Mouse (Mus musculus) heart, embryonic 14.5 days (tissue): ENCODE results near the gene Scarb1. TPM values are rescaled to one million over a fixed set of nuclear protein-coding genes. Genes with fewer than 3 reads are reported as not detected.

Experiments
- ATAC-seq: fragments of 200-750 bp; cut with Nextera tagmentation; 2 replicates; pipeline ENCODE4 v1.8.0; 2017; ENCODE audit warnings: low read depth, moderate TSS enrichment; ENCODE audit not compliant: insufficient number of reproducible peaks, insufficient read depth, low FRiP score
- H3K27ac ChIP-seq, 2 experiments: fragments of 200-500 bp in 1 of 2; fragments of 300-500 bp in 1 of 2; sonication (generic) in 1 of 2; replicated peaks in 1 of 2; 2 replicates each; pipeline ENCODE4 v1.5.1; 2012 to 2014; ENCODE audit warnings: low read depth in 2 of 2, low read length in 2 of 2, control low read depth in 1 of 2, mild to moderate bottlenecking in 1 of 2, mixed read lengths in 1 of 2; ENCODE audit not compliant: control insufficient read depth in 1 of 2, insufficient read depth in 1 of 2
- H3K27me3 ChIP-seq: fragments of 300-500 bp; sonication (generic); 2 replicates; pipeline ENCODE4 v1.6.1; 2014; ENCODE audit warnings: mild to moderate bottlenecking, low read length, control low read depth; ENCODE audit not compliant: control insufficient read depth, insufficient read depth
- H3K36me3 ChIP-seq: fragments of 300-500 bp; sonication (generic); 2 replicates; pipeline ENCODE4 v1.6.1; 2014; ENCODE audit warnings: mild to moderate bottlenecking, control low read depth, low read length, mixed read lengths; ENCODE audit not compliant: control insufficient read depth, insufficient read depth
- H3K4me1 ChIP-seq, 2 experiments: fragments of 200-500 bp in 1 of 2; fragments of 300-500 bp in 1 of 2; sonication (generic) in 1 of 2; 2 replicates each; pipeline ENCODE4 v1.6.1; 2012 to 2014; ENCODE audit warnings: low read length in 2 of 2, control low read depth in 1 of 2, mixed read lengths in 1 of 2; ENCODE audit not compliant: control insufficient read depth in 2 of 2, insufficient read depth in 2 of 2
- H3K4me2 ChIP-seq: fragments of 300-500 bp; sonication (generic); 2 replicates; pipeline ENCODE4 v1.6.1; 2014; ENCODE audit warnings: mild to moderate bottlenecking, low read length
- H3K4me3 ChIP-seq, 2 experiments: fragments of 200-500 bp in 1 of 2; fragments of 300-500 bp in 1 of 2; sonication (generic) in 1 of 2; 2 replicates each; pipeline ENCODE4 v1.5.1; 2012 to 2014; ENCODE audit warnings: low read length in 2 of 2, mild to moderate bottlenecking in 2 of 2, control low read depth in 1 of 2, low read depth in 1 of 2, moderate library complexity in 1 of 2; ENCODE audit not compliant: control insufficient read depth in 1 of 2, insufficient read depth in 1 of 2
- H3K9ac ChIP-seq: fragments of 300-500 bp; sonication (generic); 2 replicates; pipeline ENCODE4 v1.6.1; 2014; ENCODE audit warnings: mild to moderate bottlenecking, low read length
- H3K9me3 ChIP-seq: fragments of 300-500 bp; sonication (generic); 2 replicates; pipeline ENCODE4 v1.6.1; 2016; ENCODE audit warnings: low read length, control low read depth; ENCODE audit not compliant: control insufficient read depth
- WGBS: fragments of 180-500 bp; shearing (Covaris S2); extraction: QIAGEN DNeasy Blood & Tissue Kit; methylation state at CpG from one replicate; pipeline ENCODE4 v1.1.7; 2014; 5-methylcytosine and 5-hydroxymethylcytosine counted together
- polyA plus RNA-seq: library from polyadenylated mRNA; unstranded; fragments of >200 nt; fragmentation: Nextera tagmentation; extraction: Ambion mirVana; gene quantifications from 2 replicates; pipeline ENCODE4 v1.2.1, GENCODE M21; 2014

Gene Scarb1
- polyA plus RNA-seq, 1 experiment from 2014 or later: 61.6 TPM

- no peak for ATAC-seq
- H3K4me2 ChIP-seq: no peak overlapping the region
- no peaks in the 10 kb centered on the region for H3K27me3 ChIP-seq
- no peak overlapping the region for H3K27ac ChIP-seq
- no peak overlapping the region for H3K4me3 ChIP-seq
- H3K9me3 ChIP-seq: no peaks in the 10 kb centered on the region
- no peak overlapping the region for H3K9ac ChIP-seq
- H3K4me1 ChIP-seq: peaks cover 17 to 38% of the 10 kb centered on the region in 2 experiments
- H3K36me3 ChIP-seq: no peaks in the 10 kb centered on the region
- 69% methylated on average over 1 of the region's 1 CpGs for WGBS
Observed at GRCm38 (mm10) chr5:125315110-125315509, 25.8 kb downstream of the Scarb1 start.

GRCm38 (mm10) chr5:125313991-125314390 is 26.9 kb downstream of the Scarb1 start:
- H3K4me1 ChIP-seq: peaks cover 12 to 28% of the 10 kb centered on the region in 2 experiments

DNA sequence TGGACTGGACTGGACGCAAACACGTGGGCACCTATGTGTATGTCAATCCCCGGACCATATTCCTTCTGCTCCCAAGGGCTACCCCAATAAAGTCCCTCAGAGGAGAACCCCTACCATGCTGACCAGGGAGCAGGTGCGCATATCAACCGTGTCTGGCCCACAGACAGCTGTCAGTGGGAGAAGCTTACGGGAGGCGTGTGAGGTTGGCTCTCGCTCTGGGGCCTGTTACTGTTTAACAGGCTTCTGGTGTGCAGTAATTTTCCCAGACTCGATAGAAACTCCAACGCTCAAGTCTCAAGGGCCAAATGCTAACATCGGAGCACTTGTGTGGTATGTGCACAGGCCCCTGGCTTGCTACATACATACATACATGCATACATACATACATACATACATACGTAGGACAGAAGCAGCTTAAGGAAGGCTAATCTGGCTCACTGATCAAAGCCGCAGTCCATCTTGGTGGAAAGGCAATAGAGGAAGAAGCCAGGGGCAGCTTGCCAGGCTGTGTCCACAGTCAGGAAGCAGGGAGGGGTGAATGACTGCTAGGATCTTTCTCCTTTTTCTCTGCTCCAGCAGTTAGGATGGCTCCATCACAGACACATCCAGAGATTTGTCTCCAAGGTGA is 27.8 kb downstream of the Scarb1 start:
- Histone ChIP-seq H3K27ac (no peak overlapping the region), H3K36me3 (no peaks in the 10 kb centered on the region), H3K4me1 (peaks cover 12 to 26% of the 10 kb centered on the region in 2 experiments), H3K9ac (no peak overlapping the region), H3K4me3 (no peak overlapping the region), H3K4me2 (no peak overlapping the region), H3K9me3 (no peaks in the 10 kb centered on the region), H3K27me3 (no peaks in the 10 kb centered on the region)
- WGBS: 88% methylated on average over 13 of the region's 13 CpGs
- no peak for ATAC-seq

More at GRCm38 (mm10) chr5:125313991-125314390, 26.9 kb downstream of the Scarb1 start:
- Histone ChIP-seq H3K27me3 (no peaks in the 10 kb centered on the region), H3K9me3 (no peaks in the 10 kb centered on the region), H3K36me3 (no peaks in the 10 kb centered on the region), H3K27ac (no peak overlapping the region), H3K4me2 (no peak overlapping the region), H3K4me3 (no peak overlapping the region), H3K9ac (no peak overlapping the region)
- WGBS: 72% methylated on average over 11 of the region's 11 CpGs
- no peak for ATAC-seq

GRCm38 (mm10) chr5:125310986-125311385 is 29.9 kb downstream of the Scarb1 start:
- H3K36me3 ChIP-seq: no peaks in the 10 kb centered on the region
- WGBS: 81% methylated on average over 2 of the region's 2 CpGs
- no peak for ATAC-seq

DNA sequence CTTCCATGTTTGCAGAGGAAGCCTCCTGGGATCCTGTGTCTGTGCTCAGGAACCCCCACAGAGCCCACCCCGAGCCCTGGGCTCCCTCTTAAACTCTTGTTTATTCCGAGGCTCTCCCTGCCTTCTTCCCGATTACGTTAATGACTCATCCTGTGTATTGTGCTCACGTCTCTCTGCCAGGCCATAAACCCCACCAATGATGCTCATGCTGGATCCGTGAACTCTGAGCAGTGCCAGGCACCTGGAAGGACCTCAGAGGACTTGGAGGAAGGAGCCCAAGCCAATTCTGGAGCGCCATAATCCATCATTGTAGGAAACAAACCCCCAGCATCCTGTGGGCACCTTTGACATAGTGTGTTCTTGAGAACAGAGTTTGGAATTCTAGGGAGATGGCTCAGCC is 31.7 kb downstream of the Scarb1 start:
- H3K27me3 ChIP-seq: no peaks in the 10 kb centered on the region
- H3K4me1 ChIP-seq: peaks cover 9 to 23% of the 10 kb centered on the region in 2 experiments; a peak in 3 of 4 replicates
- no peak overlapping the region for H3K27ac ChIP-seq
- no peaks in the 10 kb centered on the region for H3K36me3 ChIP-seq
- no peak overlapping the region for H3K4me3 ChIP-seq
- H3K9me3 ChIP-seq: no peaks in the 10 kb centered on the region
- H3K4me2 ChIP-seq: no peak overlapping the region
- no peak for ATAC-seq
- WGBS: 76% methylated on average over 7 of the region's 7 CpGs
- no peak overlapping the region for H3K9ac ChIP-seq

More at GRCm38 (mm10) chr5:125310986-125311385, 29.9 kb downstream of the Scarb1 start:
- H3K4me1 ChIP-seq: peaks cover 4 to 16% of the 10 kb centered on the region in 2 experiments; a peak in 3 of 4 replicates
- no peak overlapping the region for H3K4me2 ChIP-seq
- H3K9ac ChIP-seq: no peak overlapping the region
- H3K9me3 ChIP-seq: no peaks in the 10 kb centered on the region
- no peak overlapping the region for H3K27ac ChIP-seq
- no peak overlapping the region for H3K4me3 ChIP-seq
- H3K27me3 ChIP-seq: no peaks in the 10 kb centered on the region

- Histone ChIP-seq H3K4me2 (no peak overlapping the region), H3K4me1 (peaks cover 7 to 12% of the 10 kb centered on the region in 2 experiments; a peak in 3 of 4 replicates), H3K27me3 (no peaks in the 10 kb centered on the region), H3K9me3 (no peaks in the 10 kb centered on the region), H3K36me3 (peaks cover 12% of the 10 kb centered on the region; the same call in 1 of the 2 replicates), H3K4me3 (no peak overlapping the region), H3K9ac (no peak overlapping the region), H3K27ac (no peak overlapping the region)
- no peak for ATAC-seq
- 83% methylated on average over 13 of the region's 13 CpGs for WGBS
Observed at GRCm38 (mm10) chr5:125306824-125307223, 34.1 kb downstream of the Scarb1 start.

DNA sequence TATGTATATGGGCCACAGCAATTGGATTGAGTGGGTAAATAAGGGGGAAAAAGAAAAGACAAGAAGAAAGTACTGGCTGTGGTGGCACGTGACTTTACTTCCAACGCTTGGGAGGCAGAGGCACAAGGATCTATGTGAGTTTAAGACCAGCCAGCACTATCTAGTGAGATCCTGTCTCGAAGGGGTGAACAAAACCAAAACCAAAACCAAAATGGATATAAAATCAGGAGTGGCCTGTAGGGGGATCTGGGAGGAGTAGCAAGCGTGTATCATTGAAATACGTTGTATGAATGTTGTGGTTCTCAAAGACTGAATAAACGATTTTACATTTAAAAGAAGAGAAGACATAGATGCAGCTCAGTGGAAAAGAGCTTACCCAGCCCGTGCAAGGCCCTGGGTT is 34.5 kb downstream of the Scarb1 start:
- Histone ChIP-seq H3K27ac (no peak overlapping the region), H3K4me2 (no peak overlapping the region), H3K9me3 (no peaks in the 10 kb centered on the region)

More for the DNA sequence above, 34.5 kb downstream of the Scarb1 start:
- H3K4me1 ChIP-seq: peaks cover 7 to 12% of the 10 kb centered on the region in 2 experiments; a peak in 3 of 4 replicates
- H3K4me3 ChIP-seq: no peak overlapping the region
- no peak for ATAC-seq
- 90% methylated on average over 7 of the region's 7 CpGs for WGBS
- peaks cover 15% of the 10 kb centered on the region; the same call in 1 of the 2 replicates for H3K36me3 ChIP-seq
- no peak overlapping the region for H3K9ac ChIP-seq
- no peaks in the 10 kb centered on the region for H3K27me3 ChIP-seq
